Mouse (Mus musculus): ENCODE measurements around the gene Lhfpl5.

The Lhfpl5 gene

GRCm38 (mm10) chr17:28572521-28572920, 2.9 kb upstream of the Lhfpl5 start:
- no peak for DNase-seq (ENCODE audit: low spot score in 2 of 2)

- no peak for DNase-seq (ENCODE audit: low spot score in 2 of 2)
Measured at GRCm38 (mm10) chr17:28572941-28573340, 2.5 kb upstream of the Lhfpl5 start.

GRCm38 (mm10) chr17:28580396-28580795, 5.0 kb downstream of the Lhfpl5 start:
- peak in 1 of 2 experiments; percentile 44 for DNase-seq (ENCODE audit: low spot score in 2 of 2)

- DNase-seq (ENCODE audit: low spot score in 2 of 2), result no peak
Measured at GRCm38 (mm10) chr17:28581056-28581455, 5.6 kb downstream of the Lhfpl5 start.

GRCm38 (mm10) chr17:28586509-28586908, 11.1 kb downstream of the Lhfpl5 start:
- DNase-seq (ENCODE audit: low spot score in 2 of 2), result no peak

GRCm38 (mm10) chr17:28588591-28588990, 13.2 kb downstream of the Lhfpl5 start:
- DNase-seq (ENCODE audit: low spot score in 2 of 2), result no peak

GRCm38 (mm10) chr17:28590596-28590995, 15.2 kb downstream of the Lhfpl5 start:
- no peak for DNase-seq (ENCODE audit: low spot score in 2 of 2)

- no peak for DNase-seq (ENCODE audit: low spot score in 2 of 2)
Measured at GRCm38 (mm10) chr17:28591476-28591875, 16.0 kb downstream of the Lhfpl5 start.

GRCm38 (mm10) chr17:28592998-28593397, 17.6 kb downstream of the Lhfpl5 start:
- DNase-seq (ENCODE audit: low spot score in 2 of 2), result peak; percentile 25 to 45

- DNase-seq (ENCODE audit: low spot score in 2 of 2), result no peak
Measured at GRCm38 (mm10) chr17:28593965-28594364, 18.5 kb downstream of the Lhfpl5 start.

- DNase-seq (ENCODE audit: low spot score in 2 of 2), result no peak
Measured at GRCm38 (mm10) chr17:28600780-28601179, 25.3 kb downstream of the Lhfpl5 start.

GRCm38 (mm10) chr17:28601557-28602250, 26.3 kb downstream of the Lhfpl5 start:
- no peak for DNase-seq (ENCODE audit: low spot score in 2 of 2)

GRCm38 (mm10) chr17:28609543-28609942, 34.1 kb downstream of the Lhfpl5 start:
- no peak for DNase-seq (ENCODE audit: low spot score in 2 of 2)

GRCm38 (mm10) chr17:28612603-28613002, 37.2 kb downstream of the Lhfpl5 start:
- DNase-seq (ENCODE audit: low spot score in 2 of 2), result no peak

- DNase-seq (ENCODE audit: low spot score in 2 of 2), result no peak
Measured at GRCm38 (mm10) chr17:28613096-28613495, 37.7 kb downstream of the Lhfpl5 start.

GRCm38 (mm10) chr17:28615332-28615731, 39.9 kb downstream of the Lhfpl5 start:
- DNase-seq (ENCODE audit: low spot score in 2 of 2), result no peak

- no peak for DNase-seq (ENCODE audit: low spot score in 2 of 2)
Measured at GRCm38 (mm10) chr17:28617636-28618035, 42.2 kb downstream of the Lhfpl5 start.

- DNase-seq (ENCODE audit: low spot score in 2 of 2), result no peak
Measured at GRCm38 (mm10) chr17:28618124-28618523, 42.7 kb downstream of the Lhfpl5 start.

GRCm38 (mm10) chr17:28618775-28619174, 43.3 kb downstream of the Lhfpl5 start:
- no peak for DNase-seq (ENCODE audit: low spot score in 2 of 2)

GRCm38 (mm10) chr17:28621381-28622299, 46.2 kb downstream of the Lhfpl5 start:
- DNase-seq (ENCODE audit: low spot score in 2 of 2), result peak; percentile 13 to 50

GRCm38 (mm10) chr17:28622300-28622759, 46.9 kb downstream of the Lhfpl5 start, which contains the start of gene Srpk1:
Gene Srpk1 (minus strand): TSS chr17:28622709.
- peak; percentile 80 to 83 for DNase-seq (ENCODE audit: low spot score in 2 of 2)

GRCm38 (mm10) chr17:28624841-28625240, 49.4 kb downstream of the Lhfpl5 start:
- DNase-seq (ENCODE audit: low spot score in 2 of 2), result no peak

- no peak for DNase-seq (ENCODE audit: low spot score in 2 of 2)
Measured at GRCm38 (mm10) chr17:28625327-28625726, 49.9 kb downstream of the Lhfpl5 start.
